Mouse (Mus musculus): ENCODE measurements at regions not wholly inside any gene's neighbourhood (a gene's known extent, or its start where the extent isn't known, plus 50 kb on each side); places are given as distances from the start of the nearest gene placed in this dataset.

DNA sequence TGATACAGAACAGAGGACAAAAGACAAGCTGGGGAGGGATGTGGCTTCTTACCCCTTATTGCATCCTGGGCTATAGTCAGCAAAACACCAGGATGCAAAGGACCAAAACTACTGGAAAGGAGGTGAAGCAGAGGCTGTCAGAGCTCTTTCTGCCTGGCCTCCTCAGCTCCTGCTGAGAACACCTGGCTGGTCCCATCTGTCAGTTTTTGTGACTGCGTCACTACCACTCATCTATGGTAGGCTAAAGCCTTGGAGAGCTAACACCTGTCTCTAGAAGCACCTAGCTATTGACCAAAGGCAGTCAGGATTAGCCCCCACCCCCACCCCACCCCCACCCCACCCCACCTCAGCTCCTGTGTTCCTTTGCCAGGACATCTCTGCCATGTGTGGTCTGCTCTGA lies 98.8 kb downstream of the Minar1 start:
- TF ChIP-seq CTCF (IDR thresholded peaks at IDR 0.05; ENCODE audit: borderline replicate concordance, insufficient read depth, low read depth, low read length) (no peak), POLR2A (IDR thresholded peaks at IDR 0.05; ENCODE audit: borderline replicate concordance, insufficient read depth, low read length) (no peak)
